Mouse (Mus musculus): ENCODE measurements around the gene Galk1.

GRCm38 (mm10) chr11:115989686-115990085 lies 22.8 kb downstream of the Galk1 start:
- TF ChIP-seq CTCF (IDR thresholded peaks at IDR 0.05; ENCODE audit: borderline replicate concordance, control insufficient read depth, extremely low read depth, insufficient read depth, low read length, poor library complexity) (no peak), POLR2A (IDR thresholded peaks at IDR 0.05; ENCODE audit: control insufficient read depth, extremely low read depth, insufficient read depth, low read length, poor library complexity) (no peak)

Data from thymus, adult 2 months (tissue).